Mouse (Mus musculus) midbrain, embryonic 12.5 days (tissue): ENCODE results near the gene Llcfc1. TPM values are rescaled to one million over a fixed set of nuclear protein-coding genes. Genes with fewer than 3 reads are reported as not detected.

ENCODE experiments used
- ATAC-seq: fragments of 200-750 bp; cut with Nextera tagmentation; 2 replicates; pipeline ENCODE4 v1.8.0; 2017; ENCODE audit warnings: low read depth, moderate TSS enrichment, moderate library complexity; ENCODE audit not compliant: low FRiP score
- H3K27ac ChIP-seq: fragments of 300-500 bp; sonication (generic); replicated peaks from 2 replicates; pipeline ENCODE4 v1.5.1; 2016; ENCODE audit warnings: mild to moderate bottlenecking
- H3K27me3 ChIP-seq: fragments of 300-500 bp; sonication (generic); 2 replicates; pipeline ENCODE4 v1.6.1; 2016; ENCODE audit warnings: mild to moderate bottlenecking
- H3K36me3 ChIP-seq: fragments of 300-500 bp; sonication (generic); 2 replicates; pipeline ENCODE4 v1.6.1; 2016
- H3K4me1 ChIP-seq: fragments of 300-500 bp; sonication (generic); 2 replicates; pipeline ENCODE4 v1.6.1; 2016
- H3K4me2 ChIP-seq: fragments of 300-500 bp; sonication (generic); replicated peaks from 2 replicates; pipeline ENCODE4 v1.6.1; 2016; ENCODE audit warnings: mild to moderate bottlenecking, moderate library complexity
- H3K4me3 ChIP-seq: fragments of 300-500 bp; sonication (generic); 2 replicates; pipeline ENCODE4 v1.5.1; 2016; ENCODE audit warnings: mild to moderate bottlenecking
- H3K9ac ChIP-seq: fragments of 300-500 bp; sonication (generic); replicated peaks from 2 replicates; pipeline ENCODE4 v1.6.1; 2016; ENCODE audit warnings: mild to moderate bottlenecking, moderate library complexity
- H3K9me3 ChIP-seq: fragments of 300-500 bp; sonication (generic); 2 replicates; pipeline ENCODE4 v1.6.1; 2016; ENCODE audit warnings: mild to moderate bottlenecking
- WGBS: fragments of 180-500 bp; shearing (Covaris S2); methylation state at CpG from one replicate; pipeline ENCODE4 v1.1.7; 2016; 5-methylcytosine and 5-hydroxymethylcytosine counted together
- polyA plus RNA-seq: library from polyadenylated mRNA; unstranded; fragments of >200 nt; fragmentation: Nextera tagmentation; extraction: Ambion mirVana; gene quantifications from 2 replicates; pipeline ENCODE4 v1.2.1, GENCODE M21; 2016

The Llcfc1 gene
- polyA plus RNA-seq, 1 experiment from 2014 or later: not detected

DNA sequence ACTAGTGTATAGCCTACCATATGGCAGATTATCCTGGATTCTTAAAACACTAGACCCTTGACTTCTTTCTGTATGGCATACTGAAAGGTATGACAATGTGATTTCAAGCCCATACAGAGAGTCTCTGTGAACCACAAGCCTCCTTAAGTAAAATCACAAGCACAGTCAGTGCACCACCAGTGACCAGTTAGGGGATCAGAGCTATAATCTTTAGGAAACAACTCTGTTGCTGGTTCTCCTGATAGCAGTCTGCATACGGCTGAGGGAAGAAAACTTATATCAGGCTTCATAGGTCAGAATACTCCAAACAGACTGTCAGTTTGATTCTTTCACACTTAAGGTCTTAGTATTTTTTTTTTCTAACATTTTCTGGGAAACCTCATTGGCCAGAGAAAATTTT is 25.7 kb upstream of the Llcfc1 start:
- Histone ChIP-seq H3K4me3 (no peak overlapping the region), H3K36me3 (no peaks in the 10 kb centered on the region), H3K9me3 (no peaks in the 10 kb centered on the region), H3K4me1 (no peaks in the 10 kb centered on the region), H3K27me3 (no peaks in the 10 kb centered on the region), H3K9ac (no peak overlapping the region), H3K4me2 (no peak overlapping the region), H3K27ac (no peak overlapping the region)
- ATAC-seq: no peak
- 74% methylated on average over 1 of the region's 1 CpGs for WGBS

DNA sequence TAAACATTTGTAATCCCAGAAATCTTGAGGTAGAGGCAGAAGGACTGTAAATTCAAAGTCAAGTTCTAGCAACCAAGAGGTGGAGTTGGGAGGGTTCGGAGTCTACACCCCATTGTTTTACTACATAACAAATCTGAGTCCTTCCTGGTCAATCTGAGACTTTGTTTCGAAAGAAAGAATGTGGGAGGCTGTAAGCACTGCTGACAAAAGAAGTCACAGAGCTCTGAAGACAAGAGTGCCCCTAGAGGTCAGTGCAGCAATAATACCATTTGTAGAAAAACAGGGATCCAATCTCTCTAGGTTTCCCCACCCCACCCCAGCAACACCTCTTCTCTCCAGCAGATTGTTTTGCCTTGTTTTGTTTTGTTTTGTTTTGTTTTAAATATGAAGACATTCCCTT is 21.9 kb upstream of the Llcfc1 start:
- H3K9ac ChIP-seq: no peak overlapping the region
- no peaks in the 10 kb centered on the region for H3K4me1 ChIP-seq
- no peak overlapping the region for H3K27ac ChIP-seq
- WGBS: 20% methylated on average over 2 of the region's 2 CpGs
- H3K9me3 ChIP-seq: no peaks in the 10 kb centered on the region
- no peaks in the 10 kb centered on the region for H3K36me3 ChIP-seq
- no peak overlapping the region for H3K4me2 ChIP-seq
- ATAC-seq: no peak
- no peak overlapping the region for H3K4me3 ChIP-seq
- H3K27me3 ChIP-seq: no peaks in the 10 kb centered on the region

DNA sequence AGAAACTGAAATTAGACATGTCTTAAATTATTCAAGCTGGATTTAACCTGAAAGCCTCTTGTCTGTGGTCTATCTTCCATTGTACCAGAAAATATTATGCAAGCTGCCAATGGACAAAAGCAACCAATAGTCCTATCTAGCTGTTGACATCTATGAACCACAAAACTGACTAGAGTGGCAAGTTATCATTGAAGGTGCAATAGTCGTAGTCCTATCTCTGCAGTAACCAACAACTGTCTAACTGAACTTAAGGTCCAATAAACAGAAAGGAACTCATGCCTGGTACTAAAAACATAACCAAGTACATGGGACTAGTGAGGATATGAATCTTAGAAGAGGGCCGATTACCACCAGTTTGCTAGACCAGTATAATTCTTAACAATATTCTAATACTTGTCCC is 7.7 kb upstream of the Llcfc1 start:
- Histone ChIP-seq H3K4me2 (no peak overlapping the region), H3K9me3 (no peaks in the 10 kb centered on the region), H3K27ac (no peak overlapping the region), H3K4me3 (no peak overlapping the region), H3K36me3 (no peaks in the 10 kb centered on the region), H3K27me3 (no peaks in the 10 kb centered on the region), H3K4me1 (no peaks in the 10 kb centered on the region), H3K9ac (no peak overlapping the region)
- 95% methylated on average over 2 of the region's 2 CpGs for WGBS
- ATAC-seq: no peak

DNA sequence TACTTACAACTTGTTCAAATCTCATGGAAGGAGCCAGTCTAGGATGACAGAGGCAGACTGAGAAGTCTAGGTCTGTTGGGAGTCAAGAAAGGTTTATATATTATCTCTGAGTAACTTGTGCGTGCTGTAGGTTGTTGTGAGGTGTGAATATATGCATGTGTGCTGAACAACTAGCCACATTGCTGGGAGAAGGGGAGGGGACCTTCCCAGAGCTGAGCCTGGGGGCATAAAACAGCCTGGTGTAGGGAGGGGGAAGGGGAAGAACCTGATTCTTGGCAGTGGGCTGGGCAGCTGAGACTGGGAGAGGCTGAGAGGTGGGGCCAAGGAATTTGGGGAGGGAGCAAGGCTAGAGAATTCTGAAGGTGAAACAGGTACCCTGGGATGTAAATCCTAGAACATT is 3.6 kb upstream of the Llcfc1 start, which contains the start of gene Trpv5:
TSS of gene Trpv5 (minus strand) at position 101 of the 400 bp plus-strand sequence.
- Histone ChIP-seq H3K36me3 (no peaks in the 10 kb centered on the region), H3K4me2 (no peak within 1 kb of the TSS), H3K27me3 (no peaks in the 10 kb centered on the region), H3K9me3 (no peaks in the 10 kb centered on the region), H3K4me3 (no peak within 1 kb of the TSS), H3K27ac (no peak within 1 kb of the TSS), H3K9ac (no peak within 1 kb of the TSS), H3K4me1 (no peaks in the 10 kb centered on the region)
- WGBS: 82% methylated on average over 1 of the region's 1 CpGs
- no peak for ATAC-seq

DNA sequence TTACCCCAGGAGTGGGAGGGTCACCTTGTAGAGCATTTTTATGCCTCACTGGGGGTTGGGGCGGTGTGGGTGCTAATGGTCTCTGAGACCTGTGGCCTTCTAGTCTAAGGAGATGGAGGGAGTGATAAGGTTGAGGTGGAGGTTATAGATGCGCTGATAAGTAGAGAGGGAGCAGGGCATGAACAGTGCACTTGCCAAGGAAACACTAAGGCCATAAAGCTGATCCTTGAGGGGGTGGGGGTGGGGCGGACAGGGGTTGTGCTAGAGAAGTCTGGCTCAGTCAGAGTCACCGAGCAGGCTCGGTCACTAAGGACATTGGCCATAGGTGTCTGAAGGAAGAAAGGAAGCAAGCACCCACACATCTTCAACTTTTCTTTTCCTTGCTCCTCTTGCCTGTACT is 2.6 kb upstream of the Llcfc1 start:
- H3K9ac ChIP-seq: no peak overlapping the region
- 86% methylated on average over 5 of the region's 5 CpGs for WGBS
- ATAC-seq: no peak

DNA sequence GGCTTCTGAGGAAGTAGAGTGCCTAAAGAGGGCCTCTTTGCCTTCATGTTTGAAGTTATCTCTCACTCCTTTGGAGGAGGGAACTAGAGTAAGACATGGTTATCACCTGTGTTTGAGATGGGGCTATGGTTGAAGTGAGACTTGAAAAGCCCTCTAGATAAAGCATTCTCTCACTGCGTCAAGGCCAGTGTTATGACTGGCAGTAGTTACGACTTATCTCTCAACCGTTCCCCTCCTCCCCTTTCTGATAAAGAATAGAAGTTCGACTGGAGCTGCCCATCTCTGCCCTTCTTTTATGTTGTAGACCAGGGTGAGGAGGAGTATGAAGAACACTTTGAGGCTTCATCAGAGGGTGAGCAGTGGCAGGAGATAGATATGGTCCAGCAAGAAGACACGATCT is 680 bp downstream of the Llcfc1 start:
- H3K4me3 ChIP-seq: no peak overlapping the region
- WGBS: 91% methylated on average over 5 of the region's 5 CpGs
- no peak overlapping the region for H3K4me2 ChIP-seq
- no peaks in the 10 kb centered on the region for H3K27me3 ChIP-seq
- no peaks in the 10 kb centered on the region for H3K9me3 ChIP-seq
- H3K9ac ChIP-seq: no peak overlapping the region
- no peak overlapping the region for H3K27ac ChIP-seq
- ATAC-seq: no peak
- H3K4me1 ChIP-seq: no peaks in the 10 kb centered on the region
- H3K36me3 ChIP-seq: no peaks in the 10 kb centered on the region

More for the DNA sequence above, 2.6 kb upstream of the Llcfc1 start:
- Histone ChIP-seq H3K4me1 (no peaks in the 10 kb centered on the region), H3K36me3 (no peaks in the 10 kb centered on the region), H3K4me2 (no peak overlapping the region), H3K4me3 (no peak overlapping the region), H3K9me3 (no peaks in the 10 kb centered on the region), H3K27ac (no peak overlapping the region), H3K27me3 (no peaks in the 10 kb centered on the region)

DNA sequence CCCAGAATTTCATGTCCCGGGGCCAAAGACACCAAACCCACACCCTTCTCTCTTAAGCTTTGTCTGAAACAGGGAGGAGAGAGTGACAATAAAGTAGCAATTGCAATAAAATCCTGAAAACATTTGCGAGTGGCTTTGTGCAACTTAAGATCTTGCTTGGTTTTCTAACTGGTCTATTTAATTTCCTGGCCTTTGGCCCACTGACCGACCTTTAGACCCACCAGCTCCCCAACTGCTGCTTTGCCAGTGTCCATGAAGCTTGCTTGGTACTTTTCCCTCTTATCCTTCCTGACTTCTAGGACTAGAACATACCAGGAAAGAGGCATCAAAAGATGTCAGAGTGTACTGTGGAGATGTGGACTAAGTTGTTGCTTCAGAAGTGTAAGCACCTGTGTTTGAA is 1.4 kb downstream of the Llcfc1 start:
- Histone ChIP-seq H3K4me3 (no peak overlapping the region), H3K36me3 (no peaks in the 10 kb centered on the region), H3K4me1 (no peaks in the 10 kb centered on the region), H3K27ac (no peak overlapping the region), H3K9ac (no peak overlapping the region), H3K4me2 (no peak overlapping the region), H3K9me3 (no peaks in the 10 kb centered on the region), H3K27me3 (no peaks in the 10 kb centered on the region)
- 89% methylated on average over 3 of the region's 3 CpGs for WGBS
- no peak for ATAC-seq

DNA sequence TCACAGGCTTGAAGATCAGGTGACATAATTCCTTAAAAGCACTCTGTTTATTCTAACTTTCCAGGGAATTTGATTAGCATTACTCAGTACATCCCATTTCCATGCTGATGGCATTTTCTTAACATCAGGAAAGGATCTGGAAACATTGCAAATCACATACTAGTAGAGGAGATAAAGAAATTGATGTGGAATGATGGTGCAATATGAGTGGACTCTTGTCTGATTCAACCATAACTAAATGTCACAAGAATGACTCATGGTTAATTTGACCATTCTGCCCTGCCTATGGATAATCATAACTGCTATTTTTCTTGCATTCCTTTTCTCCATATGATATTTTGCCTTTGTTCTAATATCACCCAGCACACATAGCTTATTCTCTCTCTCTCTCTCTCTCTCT is 8.0 kb downstream of the Llcfc1 start:
- no peak for ATAC-seq
- H3K36me3 ChIP-seq: no peaks in the 10 kb centered on the region

DNA sequence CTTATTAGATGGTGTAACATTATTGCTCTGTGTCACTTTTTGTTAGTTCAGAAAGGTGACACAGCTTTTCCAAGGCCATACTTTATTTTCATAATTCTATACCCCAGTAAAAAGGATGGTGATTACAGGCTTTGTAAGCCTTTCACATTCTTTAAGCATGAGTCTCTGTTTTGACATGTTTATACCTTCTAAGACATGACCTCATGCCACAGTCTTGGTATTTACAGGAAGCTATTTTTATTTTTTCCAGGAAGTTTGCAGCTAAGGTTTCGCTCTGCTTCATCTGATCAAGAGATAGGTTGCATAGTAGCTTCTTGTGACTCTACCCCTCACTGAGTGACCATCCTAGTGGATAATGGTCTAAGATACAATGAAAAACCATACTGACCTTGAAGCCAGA is 10.2 kb downstream of the Llcfc1 start:
- Histone ChIP-seq H3K36me3 (no peaks in the 10 kb centered on the region), H3K27me3 (no peaks in the 10 kb centered on the region), H3K4me3 (no peak overlapping the region), H3K27ac (no peak overlapping the region), H3K9me3 (no peaks in the 10 kb centered on the region), H3K4me2 (no peak overlapping the region), H3K9ac (no peak overlapping the region), H3K4me1 (no peaks in the 10 kb centered on the region)
- no peak for ATAC-seq
- WGBS: 97% methylated on average over 1 of the region's 1 CpGs

More for the DNA sequence above, 8.0 kb downstream of the Llcfc1 start:
- Histone ChIP-seq H3K27me3 (no peaks in the 10 kb centered on the region), H3K4me2 (no peak overlapping the region), H3K9ac (no peak overlapping the region), H3K4me1 (no peaks in the 10 kb centered on the region), H3K27ac (no peak overlapping the region), H3K9me3 (no peaks in the 10 kb centered on the region), H3K4me3 (no peak overlapping the region)

DNA sequence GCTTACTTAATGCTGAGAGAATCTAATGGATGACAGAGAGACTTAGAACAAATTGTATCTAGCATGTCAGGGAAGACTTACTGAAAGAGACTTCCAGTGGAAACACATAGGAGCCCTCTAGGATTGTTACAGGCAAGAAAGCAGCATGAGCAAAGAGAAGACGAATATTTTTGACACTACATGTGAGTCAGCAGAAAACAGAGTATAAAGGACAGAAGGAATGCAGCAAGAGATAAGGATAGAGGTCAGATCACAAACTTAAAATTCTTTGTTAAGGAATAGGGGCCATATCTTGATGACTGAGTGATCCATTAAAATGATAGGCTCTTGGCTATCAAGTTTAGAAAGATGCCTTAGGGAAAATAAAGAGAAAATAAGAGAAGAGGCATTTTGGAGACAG is 17.0 kb downstream of the Llcfc1 start:
- WGBS: 79% methylated on average over 1 of the region's 1 CpGs
- Histone ChIP-seq H3K4me2 (no peak overlapping the region), H3K4me1 (no peaks in the 10 kb centered on the region), H3K9me3 (no peaks in the 10 kb centered on the region), H3K4me3 (no peak overlapping the region), H3K9ac (no peak overlapping the region), H3K27ac (no peak overlapping the region), H3K36me3 (no peaks in the 10 kb centered on the region), H3K27me3 (no peaks in the 10 kb centered on the region)
- ATAC-seq: no peak

DNA sequence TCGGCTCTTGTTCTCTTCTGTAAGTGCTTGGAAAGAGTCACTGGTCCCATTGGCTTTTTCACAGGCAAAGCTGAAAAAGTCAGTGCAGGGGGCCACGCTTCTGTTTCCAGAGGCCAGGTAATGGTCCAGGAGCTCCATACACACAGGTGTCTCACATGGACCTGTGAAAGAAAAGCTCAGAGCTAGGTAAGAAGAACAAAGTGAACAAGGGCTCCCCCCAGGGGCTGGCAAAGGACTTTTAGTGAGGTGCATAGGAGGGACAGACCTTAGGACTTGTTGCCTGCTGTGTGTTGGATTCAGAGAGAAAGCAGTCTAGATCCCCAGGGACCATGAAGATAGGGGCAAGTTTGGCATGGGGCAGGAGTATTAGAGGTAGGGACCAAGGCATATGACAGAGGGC is 18.7 kb downstream of the Llcfc1 start:
- Histone ChIP-seq H3K27me3 (no peaks in the 10 kb centered on the region), H3K4me2 (no peak overlapping the region), H3K4me3 (no peak overlapping the region), H3K36me3 (no peaks in the 10 kb centered on the region), H3K27ac (no peak overlapping the region), H3K9me3 (no peaks in the 10 kb centered on the region), H3K4me1 (no peaks in the 10 kb centered on the region), H3K9ac (no peak overlapping the region)
- ATAC-seq: no peak
- WGBS: 82% methylated on average over 2 of the region's 2 CpGs

DNA sequence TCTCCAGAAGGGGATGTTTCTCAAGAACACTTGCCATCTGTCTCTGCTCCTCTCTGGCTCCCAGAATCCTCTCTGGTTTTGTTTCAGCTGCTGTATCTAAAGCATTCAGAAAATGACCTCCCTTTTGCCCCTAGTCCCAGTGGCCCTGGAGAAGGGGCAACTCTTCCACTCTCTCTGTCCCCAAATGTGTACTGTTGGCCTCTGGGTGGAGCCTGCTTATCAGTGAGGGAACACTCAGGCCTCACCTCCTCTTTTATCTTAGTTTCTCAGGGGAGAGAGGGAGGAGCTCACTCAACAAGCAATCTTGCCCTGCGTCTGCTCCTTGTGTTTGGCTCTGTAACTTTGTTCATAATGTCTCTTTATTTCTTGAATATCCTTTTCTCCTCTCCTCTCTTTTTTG is 19.9 kb downstream of the Llcfc1 start, which contains the start of gene Kel:
TSS of gene Kel (minus strand) at position 217 of the 400 bp plus-strand sequence.
- Histone ChIP-seq H3K9ac (no peak within 1 kb of the TSS), H3K36me3 (no peaks in the 10 kb centered on the region), H3K27me3 (no peaks in the 10 kb centered on the region), H3K9me3 (no peaks in the 10 kb centered on the region), H3K4me3 (no peak within 1 kb of the TSS), H3K27ac (no peak within 1 kb of the TSS), H3K4me1 (no peaks in the 10 kb centered on the region), H3K4me2 (no peak within 1 kb of the TSS)
- no peak for ATAC-seq
- 43% methylated on average over 1 of the region's 1 CpGs for WGBS

DNA sequence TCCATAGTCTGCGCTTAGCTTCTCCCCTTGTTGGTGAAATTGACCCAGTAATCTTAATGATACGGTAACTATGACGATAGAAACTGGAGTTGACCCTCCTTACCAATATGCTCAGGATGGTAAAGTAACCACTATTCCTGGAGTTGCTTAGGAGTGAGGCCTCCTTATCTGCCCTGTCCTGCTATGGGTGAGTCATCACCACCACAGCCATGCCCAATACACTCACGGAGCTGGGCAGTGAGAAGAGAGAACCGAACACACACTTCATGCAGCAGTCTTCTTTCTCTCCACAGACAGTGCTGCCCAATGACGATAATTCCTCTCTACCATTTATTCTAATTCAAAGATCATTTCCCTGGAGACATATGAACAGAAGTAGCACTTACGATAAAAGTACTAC is 22.0 kb downstream of the Llcfc1 start:
- no peak for ATAC-seq
- WGBS: 90% methylated on average over 7 of the region's 7 CpGs
- no peak overlapping the region for H3K4me2 ChIP-seq

More for the DNA sequence above, 22.0 kb downstream of the Llcfc1 start:
- Histone ChIP-seq H3K27me3 (no peaks in the 10 kb centered on the region), H3K9me3 (no peaks in the 10 kb centered on the region), H3K4me3 (no peak overlapping the region), H3K9ac (no peak overlapping the region), H3K27ac (no peak overlapping the region), H3K4me1 (no peaks in the 10 kb centered on the region), H3K36me3 (no peaks in the 10 kb centered on the region)
